Mouse (Mus musculus) adrenal gland, adult 8-10 months (tissue): ENCODE data around the gene Gm10945. TPM values are rescaled to one million over a fixed set of nuclear protein-coding genes. Genes with fewer than 3 reads are reported as not detected.

Experiments used
- DNase-seq: peaks from one replicate; pipeline ENCODE4 v3.0.0; 2022
- total RNA-seq, 4 experiments: library from RNA; stranded (reverse); gene quantifications; 2 replicates each; pipeline ENCODE4 v1.2.4; 2022

Gene Gm10945
- total RNA-seq = not detected

GRCm38 (mm10) chr10:6761287-6761811 lies at the start of gene Gm10945:
Gene Gm10945, minus strand, starts transcription at chr10:6761761.
- peak; percentile 65 for DNase-seq

GRCm38 (mm10) chr10:6790226-6790625 lies 28.7 kb upstream of the Gm10945 start:
- no peak for DNase-seq

GRCm38 (mm10) chr10:6788517-6789237 lies 27.1 kb upstream of the Gm10945 start:
- peak; percentile 7 for DNase-seq

GRCm38 (mm10) chr10:6758206-6758605 lies 3.4 kb downstream of the Gm10945 start, which contains the start of gene Oprm1:
Gene Oprm1, plus strand, starts transcription at chr10:6758506.
- DNase-seq = no peak

GRCm38 (mm10) chr10:6753375-6753774 lies 8.2 kb downstream of the Gm10945 start:
- DNase-seq = no peak

DNA sequence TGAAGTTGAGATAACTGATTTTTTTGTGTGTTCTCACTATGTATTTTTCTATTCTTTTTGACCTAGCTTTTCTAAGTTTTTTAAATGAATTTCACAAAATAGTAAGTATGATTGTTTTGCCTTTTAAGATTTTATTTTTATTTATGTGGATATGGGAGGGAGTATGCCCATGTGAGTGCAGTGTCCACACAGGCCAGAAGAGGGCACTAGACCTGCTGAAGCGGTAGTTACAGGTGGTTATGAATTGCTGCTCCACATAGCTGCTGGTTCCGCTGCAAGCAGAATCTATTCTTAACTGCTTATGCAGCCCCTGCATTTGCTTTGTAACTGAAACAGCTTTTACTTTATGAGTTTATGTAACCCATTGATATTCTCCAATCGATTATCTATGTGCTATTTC lies 33.1 kb downstream of the Gm10945 start:
- DNase-seq = no peak

DNA sequence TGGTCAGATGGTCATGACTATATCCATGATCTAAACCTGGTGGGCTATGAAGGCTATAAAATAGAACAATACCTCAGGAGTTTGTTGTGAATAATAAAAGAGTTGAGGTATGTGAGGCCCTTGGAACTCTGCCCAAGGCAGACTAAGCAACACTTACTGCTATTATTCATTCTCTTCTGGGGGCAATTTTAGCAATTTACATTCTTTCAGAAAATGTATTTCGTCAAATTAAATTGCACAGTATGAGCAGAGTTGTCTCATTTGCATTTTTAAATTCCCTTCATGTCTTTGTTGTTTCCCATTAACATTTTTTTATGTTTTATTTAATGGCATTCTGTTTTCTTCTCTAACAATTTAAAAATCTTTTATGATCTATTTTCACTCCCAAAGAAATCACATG lies 37.8 kb downstream of the Gm10945 start:
- DNase-seq = no peak

DNA sequence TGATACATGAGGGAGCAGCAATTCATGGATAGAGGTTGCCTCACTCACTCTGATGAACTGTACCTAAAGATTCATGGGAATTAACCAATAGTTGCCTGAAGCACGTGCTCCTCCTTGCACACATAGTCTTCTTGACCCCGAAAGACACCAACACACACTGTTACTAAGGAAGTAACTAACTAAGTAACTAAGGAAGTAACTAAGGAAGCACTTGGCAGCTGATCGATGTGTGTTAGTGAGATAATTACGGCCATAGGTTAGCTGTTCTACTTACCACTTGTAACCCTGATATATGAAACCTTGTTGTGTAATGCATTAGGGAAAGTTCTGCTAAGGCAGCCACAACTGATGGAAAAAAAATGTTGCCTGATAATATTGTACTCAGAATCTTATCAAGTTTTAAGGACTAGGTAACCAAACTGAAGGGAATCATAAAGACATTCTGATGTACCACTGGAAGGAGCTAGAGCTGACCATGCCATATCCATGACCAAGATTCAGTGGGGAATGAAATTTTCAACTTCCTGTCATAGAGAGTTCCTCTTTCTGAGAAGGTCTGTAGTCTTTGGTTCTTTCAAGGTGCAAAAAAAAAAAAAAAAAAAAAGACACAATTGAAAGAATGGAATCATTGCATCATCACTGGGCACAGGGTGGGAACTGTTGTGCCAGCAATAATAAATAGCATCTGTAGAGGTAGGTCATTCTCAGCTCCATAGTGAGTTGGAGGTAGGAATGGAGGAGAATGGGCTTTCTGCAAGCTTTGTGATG lies 44.2 kb downstream of the Gm10945 start:
- DNase-seq = no peak

DNA sequence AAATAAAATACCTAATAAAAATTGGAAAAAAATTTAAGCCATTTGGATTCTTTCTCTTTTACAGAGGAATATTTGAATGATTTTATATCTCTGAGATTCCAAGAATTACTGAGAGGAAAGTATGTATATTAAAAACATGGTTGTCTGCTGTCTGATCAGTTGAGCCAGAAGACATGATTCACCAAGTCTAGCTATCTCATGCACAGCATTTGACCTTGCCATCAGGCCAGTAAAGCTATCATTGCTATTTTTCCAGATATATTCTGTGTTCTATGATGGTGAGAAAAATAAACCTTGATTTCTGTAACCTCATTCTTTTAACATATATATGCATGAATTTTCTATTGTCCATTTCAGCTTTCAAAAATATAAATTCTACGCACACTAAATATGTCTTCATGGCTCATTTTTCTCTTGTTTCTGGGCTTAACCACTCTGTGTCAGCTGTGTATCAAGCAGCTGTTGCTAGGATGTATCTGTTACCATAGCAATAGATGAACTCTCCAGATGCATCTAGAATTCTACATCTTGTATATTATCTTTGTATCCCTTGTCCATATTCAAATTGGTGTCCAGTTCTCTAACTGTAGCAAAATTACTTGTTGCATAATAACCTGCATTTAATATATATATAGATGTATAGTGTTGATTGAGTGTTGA lies 56.2 kb downstream of the Gm10945 start:
- DNase-seq = no peak

- DNase-seq = peak; percentile 8
These were observed 67.2 kb downstream of the Gm10945 start for GRCm38 (mm10) chr10:6694218-6694850.

Other genes starting within 250 kb of the Gm10945 start
- gene Oprm1, start 3.3 kb downstream of the Gm10945 start, total RNA-seq = under 1 TPM; 0.49 to 0.67 (median 0.63) TPM